Mouse (Mus musculus): ENCODE results near the gene Rplp0. TPM values are rescaled to one million over a fixed set of nuclear protein-coding genes. Genes with fewer than 3 reads are reported as not detected.
A peak's percentile ranks its signal among the peaks of the same experiment; 100 is the strongest.

The Rplp0 gene
- polyA plus RNA-seq, 1 experiment from 2014 or later: 1,725 TPM

GRCm38 (mm10) chr5:115603561-115603960, 44.3 kb downstream of the Rplp0 start:
- Histone ChIP-seq H3K4me2 (no peak overlapping the region), H3K27ac (no peak overlapping the region), H3K4me1 (no peaks in the 10 kb centered on the region), H3K9me3 (replicated peaks) (no peaks in the 10 kb centered on the region), H3K4me3 (no peak overlapping the region), H3K9ac (no peak overlapping the region), H3K36me3 (peaks cover 96% of the 10 kb centered on the region), H3K27me3 (replicated peaks) (no peaks in the 10 kb centered on the region)
- no peak for ATAC-seq
- WGBS (ENCODE audit: insufficient replicate concordance): 71% methylated on average over 6 of the region's 6 CpGs

GRCm38 (mm10) chr5:115611566-115611965, 52.3 kb downstream of the Rplp0 start:
- peak; percentile 81 for ATAC-seq

More at GRCm38 (mm10) chr5:115611566-115611965, 52.3 kb downstream of the Rplp0 start:
- Histone ChIP-seq H3K9ac (no peak overlapping the region), H3K4me3 (no peak overlapping the region), H3K27me3 (replicated peaks) (no peaks in the 10 kb centered on the region), H3K9me3 (replicated peaks) (no peaks in the 10 kb centered on the region), H3K36me3 (peaks cover 99% of the 10 kb centered on the region), H3K4me1 (peaks cover 21% of the 10 kb centered on the region), H3K4me2 (peak overlapping the region; percentile 14; the same call in 1 of the 2 replicates), H3K27ac (peak overlapping the region; percentile 66)
- WGBS (ENCODE audit: insufficient replicate concordance): 49% methylated on average over 11 of the region's 11 CpGs

Small RNA genes within 50 kb of the gene (microRNA-seq; reads per million reads assigned to microRNA genes)
- gene Mir7029: not detected

Other genes starting within 250 kb of the Rplp0 start
- 195 and 200 TPM in 2 replicates for gene Srsf9, start 232.3 kb upstream of the Rplp0 start, polyA plus RNA-seq (2016; fragmentation: Nextera tagmentation; extraction: Ambion mirVana)
- 20.6 and 21.2 TPM in 2 replicates for gene Gatc, start 218.3 kb upstream of the Rplp0 start, polyA plus RNA-seq (2016; fragmentation: Nextera tagmentation; extraction: Ambion mirVana)
- gene Triap1, start 218.2 kb upstream of the Rplp0 start, polyA plus RNA-seq (2016; fragmentation: Nextera tagmentation; extraction: Ambion mirVana): 43.8 and 45.9 TPM in 2 replicates
- 783 and 814 TPM in 2 replicates for gene Cox6a1, start 210.5 kb upstream of the Rplp0 start, polyA plus RNA-seq (2016; fragmentation: Nextera tagmentation; extraction: Ambion mirVana)
- 2.5 and 2.7 TPM in 2 replicates for gene Msi1, start 129.9 kb upstream of the Rplp0 start, polyA plus RNA-seq (2016; fragmentation: Nextera tagmentation; extraction: Ambion mirVana)
- 0.42 and 0.69 TPM in 2 replicates for gene Pla2g1b, start 93.2 kb upstream of the Rplp0 start, polyA plus RNA-seq (2016; fragmentation: Nextera tagmentation; extraction: Ambion mirVana)
- gene Sirt4, start 74.7 kb upstream of the Rplp0 start, polyA plus RNA-seq (2016; fragmentation: Nextera tagmentation; extraction: Ambion mirVana): 6.3 and 7.5 TPM in 2 replicates
- 17.4 and 20.1 TPM in 2 replicates for gene Pxn, start 52.8 kb upstream of the Rplp0 start, polyA plus RNA-seq (2016; fragmentation: Nextera tagmentation; extraction: Ambion mirVana)
- 36.7 and 38.0 TPM in 2 replicates for gene Gcn1l1, start 5.8 kb downstream of the Rplp0 start, polyA plus RNA-seq (2016; fragmentation: Nextera tagmentation; extraction: Ambion mirVana)
- 21.9 and 22.5 TPM in 2 replicates for gene Rab35, start 72.4 kb downstream of the Rplp0 start, polyA plus RNA-seq (2016; fragmentation: Nextera tagmentation; extraction: Ambion mirVana)
- gene Bicdl1, start 172.2 kb downstream of the Rplp0 start, polyA plus RNA-seq (2016; fragmentation: Nextera tagmentation; extraction: Ambion mirVana): 2.9 and 3.4 TPM in 2 replicates